Mouse (Mus musculus): ENCODE data around the gene A430078G23Rik. TPM values are rescaled to one million over a fixed set of nuclear protein-coding genes. Genes with fewer than 3 reads are reported as not detected.

The A430078G23Rik gene
- total and polyA plus RNA-seq, 3 experiments = 2.8 to 3.8 TPM; not detected in 1

- H3K4me3 ChIP-seq (ENCODE audit: control insufficient read depth in 1 of 2, insufficient read depth in 1 of 2, low read depth in 2 of 2, low read length in 2 of 2) = no peak overlapping the region
- H3K27me3 ChIP-seq (ENCODE audit: control insufficient read depth in 1 of 2, insufficient read depth in 2 of 2, low read length in 2 of 2) = no peaks in the 10 kb centered on the region
- no peak overlapping the region for H3K27ac ChIP-seq (ENCODE audit: control insufficient read depth, low read depth, low read length)
- H3K4me1 ChIP-seq (ENCODE audit: control insufficient read depth in 1 of 2, insufficient read depth in 2 of 2, low read length in 2 of 2) = peaks cover 0 to 1% of the 10 kb centered on the region in 2 experiments; a peak in 1 of 4 replicates
- H3K9me3 ChIP-seq (replicated peaks; ENCODE audit: insufficient read depth, low read length) = no peaks in the 10 kb centered on the region
- TF ChIP-seq MAX (IDR thresholded peaks at IDR 0.05; ENCODE audit: low read length) (no peak), MYB (IDR thresholded peaks at IDR 0.05; ENCODE audit: low read depth, low read length) (no peak), EP300 (IDR thresholded peaks at IDR 0.05; ENCODE audit: low read depth in 1 of 2, low read length in 2 of 2) (no peak), RAD21 (IDR thresholded peaks at IDR 0.05; ENCODE audit: low read depth, low read length) (no peak)
- no peak for DNase-seq (ENCODE audit: low read depth, low spot score)
- H3K36me3 ChIP-seq (ENCODE audit: control insufficient read depth in 1 of 2, insufficient read depth in 2 of 2, low read length in 2 of 2) = 0 out of 4 replicates have a peak, but pooled peaks cover 0 to under 1% of the 10 kb centered on the region in 2 experiments
- no peak overlapping the region for H3K9ac ChIP-seq (ENCODE audit: control insufficient read depth, low read depth, low read length, poor library complexity, severe bottlenecking)
- H3K79me2 ChIP-seq (ENCODE audit: control insufficient read depth, insufficient read depth, low read length, poor library complexity) = no peaks in the 10 kb centered on the region
Observed at GRCm38 (mm10) chr8:3397597-3397996, 44.4 kb downstream of the A430078G23Rik start.

- H3K27me3 ChIP-seq (ENCODE audit: control insufficient read depth in 1 of 2, insufficient read depth in 2 of 2, low read length in 2 of 2) = no peaks in the 10 kb centered on the region
- no peaks in the 10 kb centered on the region for H3K79me2 ChIP-seq (ENCODE audit: control insufficient read depth, insufficient read depth, low read length, poor library complexity)
- DNase-seq (ENCODE audit: low read depth, low spot score) = no peak
- H3K27ac ChIP-seq (ENCODE audit: control insufficient read depth, low read depth, low read length) = no peak overlapping the region
- no peaks in the 10 kb centered on the region for H3K36me3 ChIP-seq (ENCODE audit: control insufficient read depth in 1 of 2, insufficient read depth in 2 of 2, low read length in 2 of 2)
- H3K9ac ChIP-seq (ENCODE audit: control insufficient read depth, low read depth, low read length, poor library complexity, severe bottlenecking) = no peak overlapping the region
- no peak overlapping the region for H3K4me3 ChIP-seq (ENCODE audit: control insufficient read depth in 1 of 2, insufficient read depth in 1 of 2, low read depth in 2 of 2, low read length in 2 of 2)
- TF ChIP-seq GABPA (IDR thresholded peaks at IDR 0.05; ENCODE audit: low read depth, low read length) = no peak
- no peak for TF ChIP-seq ZMIZ1 (IDR thresholded peaks at IDR 0.05; ENCODE audit: low read depth, low read length)
- no peak for TF ChIP-seq USF1 (IDR thresholded peaks at IDR 0.05; ENCODE audit: low read depth, low read length)
- no peak for TF ChIP-seq RAD21 (IDR thresholded peaks at IDR 0.05; ENCODE audit: low read depth, low read length)
- no peak for TF ChIP-seq NRF1 (IDR thresholded peaks at IDR 0.05; ENCODE audit: insufficient read depth, low read depth, low read length, poor library complexity, severe bottlenecking)
- TF ChIP-seq USF2 (IDR thresholded peaks at IDR 0.05; ENCODE audit: borderline replicate concordance in 1 of 2, insufficient read depth in 1 of 2, low read depth in 1 of 2, low read length in 2 of 2) = no peak
- TF ChIP-seq UBTF (IDR thresholded peaks at IDR 0.05; ENCODE audit: borderline replicate concordance, insufficient read depth, low read depth, low read length) = no peak
- TF ChIP-seq GATA1 (IDR thresholded peaks at IDR 0.05; ENCODE audit: low read depth, low read length) = no peak
- TF ChIP-seq E2F4 (IDR thresholded peaks at IDR 0.05; ENCODE audit: borderline replicate concordance, low read depth, low read length) = no peak
- TF ChIP-seq MXI1 (IDR thresholded peaks at IDR 0.05; ENCODE audit: low read depth, low read length) = no peak
- TF ChIP-seq CHD2 (IDR thresholded peaks at IDR 0.05; ENCODE audit: low read length) = no peak
- TF ChIP-seq CTCF (IDR thresholded peaks at IDR 0.05 in 2 of 3, conservative IDR thresholded peaks at IDR 0.05 in 1 of 3; ENCODE audit: control insufficient read depth in 1 of 3, insufficient read depth in 1 of 3, low read depth in 2 of 3, low read length in 3 of 3, poor library complexity in 1 of 3, severe bottlenecking in 1 of 3) = no peak
- no peaks in the 10 kb centered on the region for H3K9me3 ChIP-seq (replicated peaks; ENCODE audit: insufficient read depth, low read length)
- H3K4me1 ChIP-seq (ENCODE audit: control insufficient read depth in 1 of 2, insufficient read depth in 2 of 2, low read length in 2 of 2) = no peaks in the 10 kb centered on the region
Observed at GRCm38 (mm10) chr8:3400509-3400908, 47.3 kb downstream of the A430078G23Rik start.
